Mouse (Mus musculus) CH12.LX (cell line): ENCODE results near the gene Nlrp6.

Source experiments
- BHLHE40 ChIP-seq: IDR thresholded peaks from 2 replicates; pipeline ENCODE4 v1.6.1; 2011; ENCODE audit warnings: mild to moderate bottlenecking, low read depth, low read length, improper control_type of control experiment
- PAX5 ChIP-seq: IDR thresholded peaks from 2 replicates; pipeline ENCODE4 v1.6.1; 2012; ENCODE audit warnings: low read length, inconsistent platforms, mixed read lengths
- POLR2A ChIP-seq: IDR thresholded peaks from 2 replicates; pipeline ENCODE4 v1.6.1; 2011; ENCODE audit warnings: low read depth, mild to moderate bottlenecking, improper control_type of control experiment, low read length
- POLR2AphosphoS2 ChIP-seq: IDR thresholded peaks from 2 replicates; pipeline ENCODE4 v1.6.1; 2011; ENCODE audit warnings: low read depth, low read length, improper control_type of control experiment

DNA sequence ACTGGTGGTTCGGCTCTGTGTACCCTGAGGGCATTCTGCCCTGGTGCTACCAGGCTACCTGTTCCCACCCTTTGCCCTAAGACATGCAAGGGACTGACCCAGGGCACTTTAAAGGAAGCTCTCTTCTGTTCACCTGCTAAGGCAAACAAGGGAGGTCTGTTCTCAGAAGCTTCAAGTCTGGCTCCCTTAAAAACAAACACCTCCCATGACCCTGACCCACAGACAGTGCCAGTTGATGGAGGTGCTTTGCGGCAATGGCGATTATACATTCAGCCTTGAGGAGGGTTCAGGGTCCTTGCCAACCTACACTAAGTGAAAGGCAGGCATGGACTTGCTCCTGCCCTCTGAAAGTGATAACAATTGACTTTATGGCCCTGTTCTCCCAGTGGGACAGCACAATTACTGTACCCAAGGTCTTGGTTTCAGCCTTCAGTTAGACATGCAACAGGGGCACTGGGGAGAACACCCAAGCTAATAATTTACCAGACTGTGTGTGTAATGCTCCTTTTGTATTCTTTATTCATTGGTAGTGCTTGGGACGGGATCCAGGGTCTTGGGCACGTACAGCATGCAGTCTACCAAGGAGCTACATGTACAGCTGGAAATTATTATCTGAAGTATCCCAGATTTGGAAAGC is 7.7 kb upstream of the Nlrp6 start:
- TF ChIP-seq POLR2AphosphoS2 = no peak
- TF ChIP-seq POLR2A = no peak
- TF ChIP-seq PAX5 = no peak
- TF ChIP-seq BHLHE40 = no peak
